Mouse (Mus musculus) heart, adult 2 months (tissue): ENCODE measurements around the gene Hemgn.

ENCODE experiments used
- CTCF ChIP-seq: fragments of 200-600 bp; IDR thresholded peaks from 2 replicates; pipeline ENCODE4 v1.8.1; 2022; ENCODE audit warnings: antibody characterized with exemption, mild to moderate bottlenecking, moderate library complexity
- EP300 ChIP-seq: fragments of 200-500 bp; IDR thresholded peaks from 2 replicates; pipeline ENCODE4 v1.6.1; 2011; ENCODE audit warnings: low read depth, low read length, control low read depth; ENCODE audit not compliant: insufficient read depth
- POLR2A ChIP-seq: fragments of 200-500 bp; IDR thresholded peaks from 2 replicates; pipeline ENCODE4 v1.6.1; 2011; ENCODE audit warnings: mild to moderate bottlenecking, low read depth, low read length, control low read depth; ENCODE audit not compliant: insufficient read depth

GRCm38 (mm10) chr4:46395736-46396135 lies 17.6 kb downstream of the Hemgn start:
- TF ChIP-seq CTCF (no peak), POLR2A (no peak), EP300 (no peak)
